Mouse (Mus musculus): ENCODE data around the gene Cd163l1. TPM values are rescaled to one million over a fixed set of nuclear protein-coding genes. Genes with fewer than 3 reads are reported as not detected.

The Cd163l1 gene
- polyA plus RNA-seq (2012; rRNA removed) = 0.05 and 0.07 TPM in 2 replicates

GRCm38 (mm10) chr7:140217967-140218366, at the start of gene Cd163l1:
Gene Cd163l1, plus strand, starts transcription at chr7:140218267.

DNA sequence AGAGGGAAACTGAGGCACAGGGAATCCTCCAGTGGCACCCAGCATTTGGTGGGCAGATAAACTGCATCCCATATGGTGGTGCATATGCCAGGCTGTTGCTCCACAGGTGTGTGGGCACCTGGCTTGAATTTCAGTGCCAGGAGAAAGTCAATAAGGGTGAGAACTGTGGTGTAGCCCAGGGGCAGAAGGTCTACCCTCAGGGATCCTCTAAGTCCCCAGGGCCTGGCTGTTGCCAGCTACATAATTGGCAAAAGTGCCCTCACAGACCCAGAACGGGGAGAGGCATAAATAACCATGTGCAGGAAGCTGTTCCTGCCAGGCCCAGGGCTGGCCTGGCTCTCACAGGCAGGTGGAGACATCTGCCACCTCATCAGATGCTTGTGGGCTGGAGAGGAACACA, 45.1 kb upstream of the Cd163l1 start, which contains the start of gene Olfr523:
TSS of gene Olfr523 (plus strand) at position 282 of the 400 bp plus-strand sequence.

DNA sequence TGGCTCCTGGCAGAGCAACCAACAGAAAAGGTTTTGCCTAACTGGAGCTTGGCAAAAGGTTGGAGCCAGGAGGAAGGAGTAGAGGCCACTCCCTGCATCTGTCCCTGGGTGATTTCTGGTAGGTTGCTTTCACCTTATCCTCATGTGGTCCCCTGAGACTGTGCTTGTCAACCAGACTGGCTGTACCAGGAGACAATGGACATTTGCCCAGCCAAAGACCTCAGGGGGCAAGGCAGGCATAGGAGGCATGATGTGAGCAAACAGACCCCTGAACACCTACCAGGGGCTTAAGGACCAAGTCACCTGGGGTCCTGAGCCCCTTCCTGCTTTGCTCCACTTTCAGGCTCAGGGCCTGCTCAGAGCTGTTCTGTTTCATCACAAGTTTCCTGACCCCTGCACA, 12.2 kb upstream of the Cd163l1 start, which contains the start of gene Olfr524:
TSS of gene Olfr524 (minus strand) at position 101 of the 400 bp plus-strand sequence.

GRCm38 (mm10) chr7:140247216-140247615, 29.1 kb downstream of the Cd163l1 start, which contains the start of gene 5830411N06Rik:
Gene 5830411N06Rik, plus strand, starts transcription at chr7:140247284.

Other genes starting within 250 kb of the Cd163l1 start
- 0.03 TPM in 1 of 2 replicates, not detected in the other for gene 6430531B16Rik, start 239.5 kb upstream of the Cd163l1 start, polyA plus RNA-seq (2012; rRNA removed)
- 0.55 and 1.0 TPM in 2 replicates for gene Adam8, start 225.7 kb upstream of the Cd163l1 start, polyA plus RNA-seq (2012; rRNA removed)
- 23.6 and 26.6 TPM in 2 replicates for gene Zfp511, start 181.9 kb upstream of the Cd163l1 start, polyA plus RNA-seq (2012; rRNA removed)
- 17.6 and 20.5 TPM in 2 replicates for gene Tubgcp2, start 181.6 kb upstream of the Cd163l1 start, polyA plus RNA-seq (2012; rRNA removed)
- not detected in 2 replicates for gene Msx3, start 169.2 kb upstream of the Cd163l1 start, polyA plus RNA-seq (2012; rRNA removed)
- gene Caly, start 135.7 kb upstream of the Cd163l1 start, polyA plus RNA-seq (2012; rRNA removed) = 0.02 and 0.03 TPM in 2 replicates
- gene Prap1, start 124.9 kb upstream of the Cd163l1 start, polyA plus RNA-seq (2012; rRNA removed) = 0.25 and 0.39 TPM in 2 replicates
- 5.6 and 7.5 TPM in 2 replicates for gene Fuom, start 115.8 kb upstream of the Cd163l1 start, polyA plus RNA-seq (2012; rRNA removed)
- gene Paox, start 102.5 kb upstream of the Cd163l1 start, polyA plus RNA-seq (2012; rRNA removed) = 3.8 and 5.0 TPM in 2 replicates
- gene Echs1, start 101.8 kb upstream of the Cd163l1 start, polyA plus RNA-seq (2012; rRNA removed) = 42.5 and 51.9 TPM in 2 replicates
- 15.6 and 15.9 TPM in 2 replicates for gene Mtg1, start 80.7 kb upstream of the Cd163l1 start, polyA plus RNA-seq (2012; rRNA removed)
- gene Sprn, start 63.4 kb upstream of the Cd163l1 start, polyA plus RNA-seq (2012; rRNA removed) = 0.01 TPM in 2 replicates
- gene Olfr522, start 53.5 kb upstream of the Cd163l1 start, polyA plus RNA-seq (2012; rRNA removed) = not detected in 2 replicates
- gene Olfr523, start 45.0 kb upstream of the Cd163l1 start, polyA plus RNA-seq (2012; rRNA removed) = not detected in 2 replicates
- gene Olfr524, start 12.3 kb upstream of the Cd163l1 start, polyA plus RNA-seq (2012; rRNA removed) = not detected in 2 replicates
- 0.01 TPM in 1 of 2 replicates, not detected in the other for gene 5830411N06Rik, start 29.0 kb downstream of the Cd163l1 start, polyA plus RNA-seq (2012; rRNA removed)
- gene Olfr525, start 102.6 kb downstream of the Cd163l1 start, polyA plus RNA-seq (2012; rRNA removed) = not detected in 2 replicates
- gene Olfr527, start 115.8 kb downstream of the Cd163l1 start, polyA plus RNA-seq (2012; rRNA removed) = not detected in 2 replicates
- gene Olfr60, start 143.4 kb downstream of the Cd163l1 start, polyA plus RNA-seq (2012; rRNA removed) = not detected in 2 replicates
- not detected in 2 replicates for gene Olfr530, start 158.1 kb downstream of the Cd163l1 start, polyA plus RNA-seq (2012; rRNA removed)
- gene Olfr531, start 184.7 kb downstream of the Cd163l1 start, polyA plus RNA-seq (2012; rRNA removed) = not detected in 2 replicates
- not detected in 2 replicates for gene Olfr532, start 203.4 kb downstream of the Cd163l1 start, polyA plus RNA-seq (2012; rRNA removed)
- gene Olfr533, start 245.1 kb downstream of the Cd163l1 start, polyA plus RNA-seq (2012; rRNA removed) = not detected in 2 replicates